Mouse (Mus musculus) heart, adult 18-20 months (tissue): Measurements from ENCODE around the gene Ets2. TPM values are rescaled to one million over a fixed set of nuclear protein-coding genes. Genes with fewer than 3 reads are reported as not detected.

Source experiments
- DNase-seq, 2 experiments: peaks; one replicate each; pipeline ENCODE4 v3.0.0; 2021 to 2022; ENCODE audit warnings: mixed read lengths in 1 of 2
- long read RNA-seq, 2 experiments: library from polyadenylated mRNA; stranded (forward); transcript quantifications; one replicate each; pipeline ENCODE4 v2.0.0; 2021
- total RNA-seq, 2 experiments: library from RNA; stranded (reverse); gene quantifications; 2 replicates each; pipeline ENCODE4 v1.2.3; 2021

Gene Ets2
- total RNA-seq: 10 to 100 TPM; 44.7 to 51.2 TPM
- long read RNA-seq, experiment 1, transcript Ets2-205 (1 exons, 3,312 nt): minor isoform, 8 of 21 reads
- long read RNA-seq, experiment 1, transcript Ets2-201 (10 exons, 3,890 nt): major isoform, 12 of 21 reads
- long read RNA-seq, experiment 1, partial matches to known transcripts: 1 of 21 reads
- long read RNA-seq, experiment 1, other reads (novel, unspliced or antisense): 0 of 21 reads
- long read RNA-seq, experiment 2, partial matches to known transcripts: 1 of 6 reads
- long read RNA-seq, experiment 2, other reads (novel, unspliced or antisense): 0 of 6 reads

DNA sequence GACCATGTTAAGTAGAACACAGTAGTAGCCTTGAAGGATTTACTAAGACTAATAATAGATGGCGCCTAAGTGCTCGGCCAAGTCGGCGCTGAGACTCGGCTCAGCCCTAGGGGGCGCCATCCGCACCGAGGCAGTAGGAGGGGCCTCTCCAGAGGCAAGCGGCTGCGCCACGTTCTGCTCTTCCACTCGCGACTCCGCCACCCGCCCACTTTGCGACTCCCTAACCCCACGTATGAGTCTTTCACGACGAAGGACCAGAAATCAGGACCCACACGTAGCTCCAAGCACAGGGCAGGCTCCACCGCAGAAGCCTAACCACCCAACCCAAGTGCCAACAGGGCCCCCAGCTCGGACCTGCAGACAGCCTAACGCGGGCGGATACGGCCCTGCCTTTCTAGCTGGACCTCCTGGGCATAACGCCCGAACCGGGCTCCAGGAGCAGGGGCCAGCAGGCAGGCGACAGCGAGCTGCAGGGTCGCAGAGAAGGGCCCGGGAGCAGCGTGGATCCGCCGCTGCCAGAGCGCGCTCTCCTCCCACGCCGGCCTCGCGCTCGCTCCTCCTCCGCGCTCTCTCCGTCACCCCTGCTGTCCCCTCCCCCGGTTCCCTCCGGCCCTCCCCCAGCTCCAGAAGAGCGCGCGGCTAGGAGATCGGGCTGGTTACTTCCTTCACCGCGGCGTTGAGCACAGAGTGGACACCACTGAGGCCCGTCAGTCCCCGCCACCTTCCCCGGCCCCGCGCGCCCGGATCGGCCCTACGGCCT, at the start of gene Ets2:
Gene Ets2, plus strand, starts transcription at position 274 of the 760 bp plus-strand sequence.
- DNase-seq: peak; percentile 95

DNA sequence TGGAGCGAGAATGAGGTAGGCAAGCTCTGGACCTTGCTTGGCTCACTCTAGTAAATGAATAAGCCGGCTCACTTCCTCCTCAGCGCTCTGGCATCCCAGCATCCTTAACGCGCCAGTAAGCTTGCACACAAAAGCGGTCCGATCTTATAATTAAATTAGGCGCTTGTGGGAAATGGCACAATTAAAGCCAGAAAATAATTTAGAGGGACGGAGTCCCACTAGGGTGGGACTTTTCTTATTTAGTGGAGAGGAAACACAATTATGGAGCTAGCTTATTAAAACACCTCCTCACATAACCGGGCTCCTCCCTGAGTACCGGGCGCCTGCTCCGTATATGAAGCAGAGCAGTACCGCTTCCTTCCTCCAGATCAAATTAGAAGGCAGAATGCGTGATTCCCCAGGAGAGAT, 47.7 kb upstream of the Ets2 start:
- no peak for DNase-seq

DNA sequence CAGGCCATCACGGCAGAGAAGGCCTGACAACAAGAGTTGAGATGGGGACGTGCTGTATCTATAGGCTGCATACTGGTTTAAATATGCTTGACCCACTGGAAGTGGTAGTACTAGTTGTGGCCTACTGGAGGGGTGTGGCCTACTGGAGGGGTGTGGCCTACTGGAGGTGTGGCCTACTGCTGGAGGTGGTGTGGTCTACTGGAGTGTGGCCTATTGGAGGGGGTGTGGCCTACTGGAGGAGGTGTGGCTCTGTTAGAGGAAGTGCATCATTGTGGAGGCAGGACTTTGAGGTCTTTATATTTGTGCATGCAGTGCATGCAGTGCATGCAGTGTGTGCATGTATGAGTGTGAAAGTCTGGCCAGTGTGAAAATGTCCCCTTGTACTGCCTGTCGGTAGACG, 45.3 kb upstream of the Ets2 start:
- no peak for DNase-seq

DNA sequence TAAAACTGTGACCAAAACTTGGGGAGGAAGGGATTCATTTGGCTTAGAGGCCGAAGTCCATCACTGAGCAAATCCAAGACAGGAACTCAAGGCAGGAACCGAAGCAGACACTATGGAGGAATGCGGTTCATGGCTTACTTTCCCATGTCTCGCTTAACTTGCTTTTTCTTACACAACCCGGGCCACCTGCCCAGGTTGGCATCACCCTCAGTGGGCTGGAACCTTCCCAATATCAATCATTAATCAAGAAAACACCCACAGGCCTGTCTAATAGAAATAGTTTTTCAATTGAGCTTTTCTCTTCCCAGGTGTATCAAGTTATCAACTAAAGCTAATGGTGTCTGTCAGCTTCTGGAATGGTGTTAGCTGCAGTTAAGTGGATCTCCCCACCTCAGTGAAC, 44.7 kb upstream of the Ets2 start:
- no peak for DNase-seq

DNA sequence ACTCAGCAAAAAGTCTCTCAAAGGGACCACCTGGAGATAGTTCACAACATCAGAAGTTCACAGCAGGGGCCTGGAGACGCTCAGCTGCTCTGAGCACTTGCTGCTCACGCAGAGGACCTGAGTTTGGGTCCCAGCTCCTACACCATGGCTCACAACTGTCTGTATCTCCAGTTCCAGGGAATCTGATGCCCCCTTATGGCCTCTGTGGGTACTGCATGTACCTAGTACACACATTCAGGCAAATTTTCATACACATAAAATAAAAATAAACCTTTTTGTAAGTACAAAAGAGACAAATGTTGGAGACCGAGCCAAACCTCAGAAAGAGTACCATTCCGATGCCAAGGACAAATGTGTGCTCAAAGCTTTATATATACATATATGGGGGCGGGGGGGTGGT, 44.1 kb upstream of the Ets2 start:
- DNase-seq: no peak

DNA sequence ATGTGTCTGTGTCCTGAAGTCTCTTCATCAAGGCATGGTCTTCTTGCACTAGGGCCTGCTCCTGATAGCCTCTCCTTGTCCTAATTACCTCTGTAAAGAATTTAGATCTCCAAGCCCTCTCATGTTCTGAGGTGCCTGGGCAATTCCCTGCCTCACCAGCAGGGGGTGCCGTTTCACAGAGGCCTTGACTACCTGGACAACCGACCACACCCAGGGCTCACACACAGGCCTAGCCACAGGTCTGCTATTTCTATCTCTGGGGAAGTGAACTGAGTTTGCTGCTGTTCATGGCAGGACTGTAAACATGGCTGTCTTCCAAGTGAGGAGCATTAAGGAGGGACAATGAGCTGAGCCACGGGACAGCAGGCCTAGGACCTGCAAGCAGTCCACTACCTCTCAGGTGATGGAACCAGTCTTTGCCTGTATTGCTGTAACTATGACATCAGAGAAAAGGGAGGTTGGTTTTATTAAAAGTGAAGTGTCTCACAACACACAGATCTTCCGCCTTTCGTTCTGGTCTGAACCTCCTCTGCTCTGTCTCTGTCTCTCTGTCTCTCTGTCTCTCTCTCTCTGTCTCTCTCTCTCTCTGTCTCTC, 42.9 kb upstream of the Ets2 start:
- DNase-seq: peak; percentile 60 to 85

DNA sequence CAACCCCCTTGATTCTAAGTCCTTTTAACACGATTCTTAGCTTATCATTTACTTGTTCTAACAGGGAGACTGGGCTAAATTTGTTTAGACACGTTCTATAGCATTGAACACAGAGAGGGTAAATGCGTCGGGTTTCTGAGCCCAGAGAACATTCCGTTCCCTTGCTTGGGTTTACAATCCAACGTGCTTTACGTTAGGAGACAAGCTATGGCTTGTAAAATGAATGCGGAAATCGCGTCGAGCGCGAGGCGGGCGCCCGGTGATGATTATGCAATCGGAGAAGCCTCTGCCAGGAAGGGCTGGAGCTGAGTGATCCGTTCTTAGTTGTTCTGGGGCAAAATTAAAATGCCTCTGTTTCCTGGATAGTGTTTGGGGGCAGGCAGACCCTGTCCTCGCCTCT, 42.4 kb upstream of the Ets2 start:
- peak; percentile 23 to 33 for DNase-seq

DNA sequence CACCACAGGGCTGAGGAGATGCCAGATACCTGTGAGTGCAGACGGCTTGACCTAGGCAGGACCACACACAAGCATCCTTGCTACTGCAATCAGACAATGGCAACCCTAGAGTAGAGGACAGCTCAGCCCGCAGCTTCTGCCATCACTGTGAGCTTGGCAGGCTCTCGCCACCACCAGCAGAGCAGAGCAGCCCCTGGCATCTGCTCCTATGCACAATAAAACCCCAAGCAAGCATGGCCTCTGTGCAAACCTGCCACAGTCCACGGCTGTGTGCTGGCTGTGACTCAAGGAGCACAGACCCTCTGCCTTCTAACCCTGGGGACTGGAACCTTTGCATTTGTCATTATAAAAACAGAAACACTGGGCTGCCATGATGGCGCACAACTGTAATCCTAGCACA, 41.0 kb upstream of the Ets2 start:
- DNase-seq: no peak

DNA sequence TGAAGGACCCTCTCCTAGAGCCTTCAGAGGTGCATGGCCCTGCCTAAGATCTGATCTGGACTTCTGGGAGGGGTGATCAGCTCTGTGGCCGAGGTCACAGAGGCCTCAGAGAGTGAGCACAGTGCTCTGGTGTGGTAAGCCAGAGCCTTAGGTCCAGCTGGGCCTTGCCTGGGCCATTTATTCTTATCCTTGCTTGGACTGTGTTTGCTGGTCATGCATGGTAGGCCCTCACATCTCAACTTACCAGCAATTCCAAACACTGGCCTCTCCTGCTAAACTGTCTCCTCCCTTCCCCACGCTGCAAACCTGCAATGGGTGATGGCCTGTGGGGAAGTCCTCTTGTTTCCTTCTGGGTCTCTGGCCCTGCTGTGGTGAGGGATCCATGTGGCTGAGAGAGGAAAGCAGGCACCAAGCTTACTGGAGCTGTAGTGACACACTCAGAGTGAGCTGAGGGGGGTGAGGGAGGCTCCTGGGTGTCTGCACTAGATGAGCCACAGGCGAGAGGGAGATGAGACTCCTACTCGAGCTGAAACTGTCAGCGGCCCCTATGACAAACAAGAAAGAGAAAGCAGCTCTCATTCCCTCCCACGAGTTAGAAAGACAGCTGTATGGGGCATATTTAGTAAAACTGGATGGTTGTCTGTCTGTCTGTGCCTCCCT, 36.3 kb upstream of the Ets2 start:
- no peak for DNase-seq

DNA sequence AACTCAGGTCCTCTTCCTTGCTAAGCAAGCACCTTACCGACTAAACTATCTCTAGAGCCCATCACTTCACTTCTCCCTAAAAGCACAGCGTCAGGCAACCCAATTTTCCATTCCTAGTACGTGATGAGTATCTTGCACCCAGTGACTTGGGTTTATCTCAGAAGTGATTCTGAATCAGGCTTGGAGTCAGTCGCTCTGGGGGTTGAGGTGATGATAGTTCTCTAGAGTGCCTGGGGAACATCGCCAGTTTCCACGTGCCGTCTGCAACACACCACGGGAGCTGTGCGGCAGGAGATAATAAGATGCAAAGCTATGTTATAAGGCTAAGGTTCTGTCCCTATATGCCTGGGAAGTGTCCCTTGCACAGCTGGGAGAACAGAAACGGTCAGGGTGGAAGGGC, 35.6 kb upstream of the Ets2 start:
- no peak for DNase-seq

DNA sequence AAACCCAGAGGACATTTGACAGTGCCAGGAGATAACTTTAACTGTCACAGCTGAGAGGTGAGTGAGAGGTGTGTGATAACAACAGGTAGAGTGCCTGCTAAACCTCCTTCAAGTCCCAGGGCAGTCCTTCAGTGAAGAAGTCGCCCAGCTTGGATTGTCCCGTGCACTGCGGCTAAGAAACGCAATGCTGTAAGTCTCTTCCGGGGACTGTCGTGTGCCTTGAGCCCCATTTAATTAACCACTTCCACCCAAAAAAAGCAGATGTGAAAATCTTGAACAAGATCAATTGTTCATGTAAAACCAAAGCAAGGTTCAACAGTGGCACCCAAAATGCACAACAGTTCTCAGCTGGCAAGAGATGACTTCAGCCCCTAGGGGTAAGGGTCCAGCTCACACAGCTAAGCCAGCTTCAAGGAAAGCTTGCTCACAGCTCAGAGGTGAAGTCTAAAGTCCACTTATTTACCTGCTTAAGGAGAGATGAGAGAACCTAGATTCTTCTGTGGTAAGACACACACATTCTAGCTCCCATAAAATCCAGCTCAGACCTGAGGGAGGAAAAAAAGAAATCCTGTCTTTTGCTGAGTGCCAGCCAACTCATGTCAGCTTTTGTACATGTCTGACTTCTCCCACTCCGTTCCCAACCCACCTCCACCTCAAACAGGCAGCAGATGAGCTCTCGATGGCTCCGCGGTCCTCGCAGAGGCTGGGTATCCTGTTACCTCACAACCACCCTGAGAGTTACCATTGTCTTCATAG, 34.3 kb upstream of the Ets2 start:
- DNase-seq: no peak

DNA sequence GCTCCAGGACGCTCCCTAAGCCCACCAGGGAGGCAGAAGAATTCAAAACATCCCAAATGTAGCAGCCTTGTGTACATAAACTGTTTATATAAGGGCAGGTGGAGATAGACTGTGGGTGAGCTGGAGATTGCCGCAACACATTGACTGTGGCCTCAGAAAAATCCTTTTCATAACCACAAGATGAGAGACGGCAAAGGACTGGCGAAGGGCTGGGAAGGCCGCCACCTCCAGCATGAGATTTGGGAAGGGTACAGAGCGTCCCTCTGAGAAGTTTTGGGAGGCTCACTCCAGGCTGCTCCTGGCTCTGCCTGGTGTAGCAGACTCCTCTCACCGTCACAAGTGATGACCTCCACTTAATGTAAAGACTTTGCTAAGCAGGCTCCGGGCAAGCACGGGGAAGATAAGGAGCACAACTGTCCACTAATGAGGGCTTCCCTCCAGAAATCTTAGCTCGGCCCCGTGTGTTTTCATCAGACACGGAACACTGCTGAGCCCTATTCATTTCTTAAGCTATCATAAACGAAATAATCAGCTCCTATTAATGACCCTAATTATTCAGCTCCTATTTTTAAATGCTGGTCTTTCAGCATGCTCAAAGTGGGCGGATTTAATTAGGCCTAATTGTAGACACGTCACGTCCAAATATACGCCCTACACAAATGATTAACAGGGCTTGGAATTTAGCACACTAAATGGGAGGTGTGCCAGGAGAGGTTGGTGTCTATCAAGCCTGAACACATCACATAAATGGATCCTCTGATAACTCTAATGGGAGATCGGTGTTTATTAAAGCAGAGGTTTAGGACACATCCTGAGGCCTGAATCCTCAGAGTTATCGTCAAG, 33.5 kb upstream of the Ets2 start:
- DNase-seq: no peak

DNA sequence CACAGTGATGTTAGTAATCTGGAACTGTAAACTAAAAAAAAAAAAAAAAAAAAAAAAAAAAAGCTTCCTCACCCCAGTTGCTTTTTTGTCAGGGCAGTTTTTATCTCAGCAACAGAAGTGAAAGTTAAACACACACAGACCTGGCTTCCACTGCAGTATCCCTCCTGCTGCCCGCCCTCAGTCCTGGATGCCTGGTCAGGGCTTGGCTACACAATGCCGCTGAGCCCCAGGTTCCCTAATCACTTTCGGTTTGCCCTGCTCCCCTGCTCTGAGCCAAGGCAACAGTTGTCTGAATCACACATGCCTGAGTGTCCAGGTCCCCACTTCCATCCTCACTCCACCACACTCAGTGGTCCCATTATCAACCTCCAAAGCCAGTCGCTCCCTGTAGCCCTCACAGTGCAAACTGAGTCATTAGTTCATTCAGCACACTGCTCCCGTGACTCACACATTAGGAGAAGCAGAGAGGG, 27.4 kb upstream of the Ets2 start:
- peak; percentile 38 to 41 for DNase-seq

DNA sequence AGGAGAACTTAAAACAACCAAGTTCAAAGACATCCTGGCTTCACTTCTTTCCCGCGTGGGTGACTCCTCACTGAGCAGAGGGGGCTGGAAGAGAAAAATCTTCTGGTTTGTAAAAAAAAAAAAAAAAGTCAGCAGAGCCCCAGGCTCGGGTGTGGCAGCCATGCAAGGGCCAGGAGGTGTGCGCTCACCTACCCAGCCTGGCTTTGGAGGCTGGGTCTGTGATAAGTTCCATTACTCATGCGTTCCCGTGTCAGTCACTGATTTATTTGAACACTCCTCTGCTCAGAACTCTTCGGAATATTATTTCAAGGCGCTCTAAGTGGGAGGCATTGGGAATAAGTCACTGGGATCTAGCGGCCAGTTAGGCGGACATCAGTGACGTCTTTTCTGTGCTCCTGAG, 26.7 kb upstream of the Ets2 start:
- peak in 1 of 2 experiments; percentile 17 for DNase-seq

DNA sequence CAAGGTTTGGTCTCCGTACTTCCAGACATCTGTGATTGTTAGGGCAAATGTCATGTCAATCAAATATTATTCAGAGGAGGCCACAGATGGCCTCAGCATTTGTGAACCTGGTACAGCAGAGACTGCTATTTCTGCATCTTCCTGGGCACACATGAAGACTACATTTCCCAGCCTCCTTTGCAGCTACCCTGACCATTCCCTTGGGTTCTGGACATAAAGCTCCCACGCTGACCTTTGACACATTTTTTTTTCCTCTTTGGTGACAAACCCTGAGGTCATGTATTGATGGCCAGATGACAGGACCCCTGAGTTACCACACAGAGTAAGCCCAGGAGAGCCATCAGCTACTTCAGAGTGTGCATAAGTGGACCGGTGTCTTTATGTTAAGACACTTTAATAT, 25.2 kb upstream of the Ets2 start:
- no peak for DNase-seq

DNA sequence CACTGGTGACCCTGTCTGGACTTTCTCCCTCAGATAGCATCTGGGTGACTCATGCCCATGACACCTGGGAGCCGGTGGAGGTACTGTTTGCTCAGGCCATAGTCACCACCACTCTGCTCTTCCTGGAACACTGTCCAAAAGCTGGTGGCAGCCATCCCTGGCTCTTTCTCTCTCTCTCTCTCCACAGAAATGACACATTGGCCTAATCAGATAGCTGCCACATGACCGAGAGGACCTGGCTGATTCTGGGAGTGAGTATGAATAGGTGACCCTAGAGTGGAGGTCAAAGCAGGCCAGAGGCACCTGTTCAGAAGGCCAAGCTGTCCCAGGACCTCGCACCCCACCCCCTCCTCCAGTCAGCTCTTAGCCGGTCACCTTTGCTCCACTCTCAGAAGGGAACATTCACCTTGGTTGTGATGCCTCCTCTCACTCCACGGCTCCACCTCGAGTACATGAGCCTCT, 19.4 kb upstream of the Ets2 start:
- peak; percentile 25 to 44 for DNase-seq

DNA sequence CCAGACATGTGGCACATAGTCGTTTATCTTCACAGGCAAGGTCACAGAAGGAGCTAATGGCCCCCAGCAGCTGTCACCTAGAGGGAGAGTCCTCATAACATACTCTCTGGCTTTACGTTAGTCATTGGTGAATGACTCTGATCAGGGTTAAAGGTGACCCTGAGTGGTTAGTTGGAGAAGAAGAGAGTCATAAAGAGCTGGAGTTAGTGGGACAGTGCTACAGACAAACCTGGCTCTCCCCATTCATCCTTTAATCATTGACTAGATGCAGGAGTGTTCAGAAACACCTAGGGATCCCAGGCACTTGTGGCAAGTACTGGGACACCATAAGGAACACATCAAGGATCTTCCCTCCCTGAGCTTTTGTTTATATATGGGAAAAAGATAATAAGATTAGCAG, 16.1 kb upstream of the Ets2 start:
- DNase-seq: no peak

DNA sequence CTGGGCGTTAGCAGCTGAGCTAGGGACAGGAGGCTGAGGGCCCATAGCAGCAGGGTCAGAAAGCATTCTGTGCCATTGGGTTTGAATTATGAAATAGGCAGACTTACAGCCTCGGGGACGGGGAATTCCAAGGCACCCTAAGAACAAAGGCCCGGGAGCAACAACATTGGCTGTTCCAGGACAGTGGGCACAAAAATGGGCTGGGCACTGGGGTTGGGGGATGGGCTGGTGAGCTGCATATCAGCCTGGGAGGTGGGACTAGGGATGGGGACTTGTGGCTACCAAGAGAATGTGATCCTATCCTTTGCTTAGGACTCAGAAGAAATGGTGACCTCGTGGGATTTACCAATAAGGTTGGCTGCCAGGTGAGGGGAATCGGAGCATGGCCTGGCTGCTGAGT, 15.6 kb upstream of the Ets2 start:
- DNase-seq: no peak

DNA sequence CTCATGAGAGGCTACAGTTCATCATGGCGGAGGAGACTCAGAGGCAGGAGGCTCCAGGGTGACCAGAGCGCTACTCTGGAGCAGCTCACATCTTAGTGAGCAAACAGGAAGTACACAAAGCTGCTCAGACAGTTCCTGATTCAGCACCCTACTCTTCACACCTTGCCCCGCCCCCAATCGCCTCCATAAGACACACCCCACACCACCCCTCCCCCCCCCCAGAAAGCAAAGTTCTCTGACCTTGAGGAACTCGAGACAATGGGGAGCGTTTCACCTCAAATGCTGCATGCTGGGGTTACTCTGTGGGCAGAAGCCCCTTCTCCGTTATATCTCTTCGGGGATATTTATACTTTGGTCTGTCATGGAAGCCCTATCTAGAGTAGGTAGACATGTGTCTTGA, 15.0 kb upstream of the Ets2 start:
- no peak for DNase-seq

DNA sequence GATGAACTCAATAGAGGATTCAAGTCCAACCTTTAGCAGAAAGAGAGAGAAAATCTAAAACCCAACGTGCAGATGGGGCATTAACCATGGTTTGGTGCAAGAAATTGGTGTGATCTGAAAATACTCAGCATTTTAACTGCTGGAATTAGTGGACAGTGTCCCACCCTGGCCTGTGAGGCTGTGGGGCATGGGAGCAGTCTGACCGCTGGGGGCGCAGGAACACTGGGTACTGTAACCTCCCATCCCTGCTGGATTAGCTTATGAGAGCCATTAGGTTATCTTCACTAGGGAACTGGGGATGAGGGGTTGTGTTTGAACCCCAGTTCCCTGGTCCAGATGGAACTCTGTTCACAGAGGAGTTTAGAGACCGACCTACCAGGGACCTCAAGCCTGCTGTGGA, 13.9 kb upstream of the Ets2 start:
- no peak for DNase-seq

DNA sequence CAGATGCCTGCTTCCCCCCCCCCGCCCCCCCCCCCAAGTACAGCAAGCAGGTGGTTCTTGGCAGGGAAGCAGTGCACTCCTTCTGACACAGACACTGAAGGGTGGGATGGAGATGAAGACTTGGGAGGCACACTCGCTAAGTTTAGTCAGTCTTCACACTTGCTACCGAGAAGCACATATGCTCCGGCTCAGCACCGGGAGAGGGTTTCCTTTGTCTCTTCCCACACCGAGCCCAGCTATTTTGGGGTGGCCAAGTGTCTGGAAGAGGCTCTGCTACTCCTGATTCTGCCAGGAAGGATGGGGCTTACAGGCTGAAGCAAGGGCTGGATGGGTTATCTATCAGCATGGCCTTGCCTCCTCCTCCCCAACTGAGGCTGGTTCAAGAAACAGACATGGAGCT, 5.3 kb upstream of the Ets2 start:
- DNase-seq: no peak
